Mouse (Mus musculus) spleen, postnatal 10 days (tissue): Measurements from ENCODE around the gene Cdk19.

Experiments used
- DNase-seq, 2 experiments: peaks; one replicate each; pipeline ENCODE4 v3.0.0; 2021 to 2022; ENCODE audit warnings: low spot score in 2 of 2

Cdk19 gene

GRCm38 (mm10) chr10:40442076-40442475, 102.7 kb downstream of the Cdk19 start:
- DNase-seq, result no peak

- DNase-seq, result no peak
These were observed 104.0 kb downstream of the Cdk19 start for GRCm38 (mm10) chr10:40443371-40443770.

- DNase-seq, result no peak
These were observed 104.5 kb downstream of the Cdk19 start for GRCm38 (mm10) chr10:40443806-40444357.

GRCm38 (mm10) chr10:40444586-40444985, 105.2 kb downstream of the Cdk19 start:
- no peak for DNase-seq

- no peak for DNase-seq
These were observed 106.8 kb downstream of the Cdk19 start for GRCm38 (mm10) chr10:40446088-40446604.

GRCm38 (mm10) chr10:40446630-40447029, 107.3 kb downstream of the Cdk19 start:
- DNase-seq, result no peak

GRCm38 (mm10) chr10:40447295-40447694, 107.9 kb downstream of the Cdk19 start:
- DNase-seq, result no peak

GRCm38 (mm10) chr10:40447921-40448320, 108.6 kb downstream of the Cdk19 start:
- DNase-seq, result no peak

GRCm38 (mm10) chr10:40448444-40448843, 109.1 kb downstream of the Cdk19 start:
- DNase-seq, result no peak

GRCm38 (mm10) chr10:40449571-40449970, 110.2 kb downstream of the Cdk19 start:
- no peak for DNase-seq

GRCm38 (mm10) chr10:40450171-40450570, 110.8 kb downstream of the Cdk19 start:
- DNase-seq, result no peak

- no peak for DNase-seq
These were observed 117.8 kb downstream of the Cdk19 start for GRCm38 (mm10) chr10:40457116-40457515.

GRCm38 (mm10) chr10:40459141-40459540, 119.8 kb downstream of the Cdk19 start:
- no peak for DNase-seq

- no peak for DNase-seq
These were observed 122.0 kb downstream of the Cdk19 start for GRCm38 (mm10) chr10:40461362-40461761.

- DNase-seq, result no peak
These were observed 122.9 kb downstream of the Cdk19 start for GRCm38 (mm10) chr10:40462257-40462656.

GRCm38 (mm10) chr10:40467174-40467911, 128.0 kb downstream of the Cdk19 start:
- DNase-seq, result no peak

- peak in 1 of 2 experiments; percentile 2 for DNase-seq
These were observed 128.5 kb downstream of the Cdk19 start for GRCm38 (mm10) chr10:40467912-40468254.

GRCm38 (mm10) chr10:40469145-40469544, 129.8 kb downstream of the Cdk19 start:
- no peak for DNase-seq

- peak in 1 of 2 experiments; percentile 54 for DNase-seq
These were observed 137.3 kb downstream of the Cdk19 start for GRCm38 (mm10) chr10:40476535-40477285.

- peak in 1 of 2 experiments; percentile 28 for DNase-seq
These were observed 138.2 kb downstream of the Cdk19 start for GRCm38 (mm10) chr10:40477426-40478075.

- DNase-seq, result no peak
These were observed 139.3 kb downstream of the Cdk19 start for GRCm38 (mm10) chr10:40478626-40479025.

GRCm38 (mm10) chr10:40479216-40479615, 139.9 kb downstream of the Cdk19 start:
- no peak for DNase-seq
